Mouse (Mus musculus) thymus, postnatal 14 days (tissue): Measurements from ENCODE around the gene Olfr644.

Source experiments
- DNase-seq: peaks from one replicate; pipeline ENCODE4 v3.0.0; 2021

Gene Olfr644

GRCm38 (mm10) chr7:104071769-104072168 is at the start of gene Olfr644:
Gene Olfr644 (minus strand): TSS chr7:104071869.
- DNase-seq, result no peak

- no peak for DNase-seq
Measured at GRCm38 (mm10) chr7:104104757-104104972, 33.0 kb upstream of the Olfr644 start, which contains the start of gene Olfr646. Gene Olfr646 (plus strand): TSS chr7:104104873.

GRCm38 (mm10) chr7:104103913-104104756 is 32.5 kb upstream of the Olfr644 start:
- DNase-seq, result no peak

- no peak for DNase-seq
Measured at GRCm38 (mm10) chr7:104085365-104085764, 13.7 kb upstream of the Olfr644 start, which contains the start of gene Olfr645. Gene Olfr645 (minus strand): TSS chr7:104085465.

GRCm38 (mm10) chr7:104061345-104061744 is 10.3 kb downstream of the Olfr644 start, which contains the start of gene 4930516K23Rik:
Gene 4930516K23Rik (minus strand): TSS chr7:104061445.
- DNase-seq, result no peak

GRCm38 (mm10) chr7:104059215-104059614 is 12.5 kb downstream of the Olfr644 start:
- DNase-seq, result no peak

GRCm38 (mm10) chr7:104052566-104052965 is 19.1 kb downstream of the Olfr644 start, which contains the start of gene Olfr642:
Gene Olfr642 (minus strand): TSS chr7:104052666.
- DNase-seq, result no peak

- DNase-seq, result no peak
Measured at GRCm38 (mm10) chr7:104050745-104051144, 20.9 kb downstream of the Olfr644 start.

- no peak for DNase-seq
Measured at GRCm38 (mm10) chr7:104035145-104035544, 36.5 kb downstream of the Olfr644 start, which contains the start of gene Olfr641. Gene Olfr641 (plus strand): TSS chr7:104035445.

- DNase-seq, result no peak
Measured at GRCm38 (mm10) chr7:104026978-104027377, 44.7 kb downstream of the Olfr644 start.

GRCm38 (mm10) chr7:104025473-104025872 is 46.2 kb downstream of the Olfr644 start, which contains the start of gene Olfr640:
Gene Olfr640 (minus strand): TSS chr7:104025573.
- DNase-seq, result no peak

- DNase-seq, result no peak
Measured at GRCm38 (mm10) chr7:104021651-104022050, 50.0 kb downstream of the Olfr644 start.

- no peak for DNase-seq
Measured at GRCm38 (mm10) chr7:104018953-104019352, 52.7 kb downstream of the Olfr644 start.

- no peak for DNase-seq
Measured at GRCm38 (mm10) chr7:104017203-104017602, 54.5 kb downstream of the Olfr644 start, which contains the start of gene Olfr639. Gene Olfr639 (minus strand): TSS chr7:104017303.
